Mouse (Mus musculus) retina, embryonic 14.5 days (tissue): ENCODE results near the gene Kcna3.

Source experiments
- DNase-seq: peaks from one replicate; pipeline ENCODE4 v3.0.0-alpha.2; 2015; ENCODE audit warnings: low spot score

Kcna3 gene

GRCm38 (mm10) chr3:107065510-107066095 lies 29.6 kb downstream of the Kcna3 start:
- DNase-seq, result no peak

DNA sequence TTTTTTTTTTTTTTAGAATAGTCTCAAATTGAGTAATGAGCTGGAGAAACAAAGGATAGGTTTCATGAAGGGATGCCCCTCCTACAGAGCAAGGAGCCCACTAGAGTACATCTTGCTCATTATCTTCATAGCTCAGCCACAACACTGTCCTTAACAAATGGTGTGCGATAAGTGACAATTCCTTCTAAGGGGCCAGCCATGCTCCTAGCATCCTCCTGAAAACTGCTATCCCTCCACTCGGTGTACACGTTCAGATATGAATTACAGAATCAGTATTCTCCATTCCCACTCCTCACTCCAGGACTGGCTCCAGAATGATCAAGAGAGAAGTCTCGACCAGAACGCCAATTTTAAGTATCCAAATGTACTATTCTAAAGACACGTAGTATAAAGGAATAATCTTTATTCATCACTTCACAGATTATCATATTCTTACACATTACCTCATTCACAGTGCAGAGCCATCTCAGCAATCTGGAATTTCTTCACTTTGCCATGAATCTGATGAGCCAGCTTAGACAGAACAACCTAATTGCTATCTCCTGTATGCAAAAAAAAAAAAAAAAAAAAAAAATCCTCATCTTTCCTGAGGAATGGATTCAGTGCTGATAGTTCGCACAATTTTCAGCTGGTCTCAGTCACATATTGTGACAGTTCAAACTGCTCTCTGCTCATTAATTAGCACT lies 30.3 kb downstream of the Kcna3 start:
- DNase-seq, result no peak

GRCm38 (mm10) chr3:107067245-107067644 lies 31.3 kb downstream of the Kcna3 start:
- no peak for DNase-seq

- no peak for DNase-seq
Observed at GRCm38 (mm10) chr3:107073863-107074262, 37.9 kb downstream of the Kcna3 start.

GRCm38 (mm10) chr3:107075705-107076104 lies 39.7 kb downstream of the Kcna3 start:
- no peak for DNase-seq

DNA sequence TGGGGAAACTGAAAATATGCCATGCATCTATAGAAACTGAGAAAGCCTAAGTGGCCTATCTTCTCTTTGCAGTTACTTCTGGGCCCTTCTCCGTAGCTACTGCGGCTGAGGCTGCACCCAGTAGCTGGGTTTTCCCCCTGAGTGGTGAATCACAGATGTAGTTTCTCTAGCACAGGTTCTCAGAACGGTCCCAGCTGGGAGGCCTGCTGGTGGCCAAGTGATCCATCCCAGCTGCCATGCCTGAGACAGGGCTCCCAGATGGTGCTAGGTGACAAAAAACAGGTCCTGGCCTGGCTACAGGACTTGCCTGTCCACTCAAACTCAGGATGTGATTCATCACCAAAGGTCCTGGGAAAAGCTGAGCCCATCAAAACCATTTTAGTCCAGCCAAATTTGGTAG lies 40.7 kb downstream of the Kcna3 start:
- no peak for DNase-seq

DNA sequence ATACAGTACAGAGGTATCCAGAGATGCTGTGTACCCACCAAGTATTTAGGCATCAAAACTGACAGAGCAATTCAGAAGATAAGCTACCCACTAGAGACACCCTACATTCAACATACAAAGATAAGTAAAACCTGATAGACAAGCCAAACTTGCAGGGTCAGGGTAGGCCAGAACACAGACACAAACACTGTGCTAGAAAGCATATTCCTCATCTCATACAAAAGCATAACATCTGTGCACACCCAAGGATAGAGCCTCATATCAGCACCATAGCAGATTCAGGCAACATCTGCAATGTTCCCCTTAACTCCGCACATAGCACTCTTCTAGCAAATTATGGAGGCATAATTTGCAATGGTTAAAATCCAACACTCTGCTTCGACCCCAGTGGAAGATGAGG lies 41.1 kb downstream of the Kcna3 start:
- DNase-seq, result no peak

DNA sequence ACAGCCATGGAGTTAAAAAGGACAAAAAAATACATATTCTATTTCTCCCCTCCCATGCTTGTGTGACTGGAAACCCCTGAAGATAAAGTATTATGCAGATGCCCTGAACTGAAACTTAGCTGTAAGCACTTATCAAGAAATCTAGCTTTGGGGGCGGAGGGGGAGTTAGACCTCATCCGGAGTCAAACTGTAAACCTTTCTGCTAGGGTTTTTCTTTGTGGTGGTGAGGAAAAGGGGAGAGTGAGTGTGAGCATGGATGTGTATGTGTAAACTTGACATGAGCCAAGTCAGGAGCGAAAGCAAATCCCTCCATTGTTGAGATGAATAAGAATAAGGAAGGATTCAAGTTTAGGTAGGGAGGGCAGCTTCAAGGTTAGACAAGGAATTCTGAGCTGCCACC lies 44.8 kb downstream of the Kcna3 start:
- no peak for DNase-seq

- peak; percentile 74 for DNase-seq
Observed at GRCm38 (mm10) chr3:107081227-107081626, 45.3 kb downstream of the Kcna3 start.

- DNase-seq, result no peak
Observed at GRCm38 (mm10) chr3:107084586-107084985, 48.6 kb downstream of the Kcna3 start.

- DNase-seq, result no peak
Observed at GRCm38 (mm10) chr3:107087410-107087809, 51.4 kb downstream of the Kcna3 start.
